Mouse (Mus musculus) bone marrow, adult 2 months (tissue): ENCODE data around the gene Axin1.

ENCODE experiments used
- CTCF ChIP-seq: fragments of 200-500 bp; IDR thresholded peaks from 2 replicates; pipeline ENCODE4 v1.5.1; 2011; ENCODE audit warnings: low read length, control low read depth; ENCODE audit not compliant: control insufficient read depth, insufficient read depth
- POLR2A ChIP-seq: fragments of 200-500 bp; IDR thresholded peaks from 2 replicates; pipeline ENCODE4 v1.6.1; 2011; ENCODE audit warnings: low read depth, mild to moderate bottlenecking, control low read depth, low read length, borderline replicate concordance; ENCODE audit not compliant: control insufficient read depth

DNA sequence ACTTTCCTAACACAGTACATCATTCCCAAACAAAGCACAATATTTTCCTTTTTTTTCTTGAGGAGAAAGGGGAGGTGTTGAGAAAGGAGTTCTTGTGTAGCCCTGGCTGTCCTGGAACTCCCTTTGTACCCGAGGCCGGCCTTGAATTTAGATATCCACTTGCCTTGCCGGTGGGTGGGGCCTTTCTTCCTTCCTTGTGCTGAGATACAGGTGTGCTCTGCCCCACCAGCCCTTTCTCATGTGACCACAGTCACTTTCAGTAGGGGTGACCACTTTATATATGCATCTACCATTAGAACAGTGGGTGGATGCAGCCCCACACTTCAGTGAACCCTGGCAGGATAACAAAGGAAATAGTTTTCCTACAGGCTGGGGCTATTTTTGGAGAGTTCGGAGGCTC, 26.8 kb upstream of the Axin1 start:
- TF ChIP-seq CTCF, result no peak
- no peak for TF ChIP-seq POLR2A
